Mouse (Mus musculus) kidney, embryonic 16.5 days (tissue): Measurements from ENCODE around the gene Olfr1157. TPM values are rescaled to one million over a fixed set of nuclear protein-coding genes. Genes with fewer than 3 reads are reported as not detected.

Experiments
- ATAC-seq: fragments of 200-750 bp; cut with Nextera tagmentation; 2 replicates; pipeline ENCODE4 v1.8.0; 2017; ENCODE audit warnings: moderate TSS enrichment; ENCODE audit not compliant: low FRiP score, low TSS enrichment
- H3K27ac ChIP-seq: fragments of 300-500 bp; sonication (generic); 2 replicates; pipeline ENCODE4 v1.5.1; 2014; ENCODE audit warnings: low read length
- H3K27me3 ChIP-seq: fragments of 300-500 bp; sonication (generic); 2 replicates; pipeline ENCODE4 v1.6.1; 2014; ENCODE audit warnings: low read length, control low read depth, mixed read lengths; ENCODE audit not compliant: insufficient read depth
- H3K36me3 ChIP-seq: fragments of 300-500 bp; sonication (generic); 2 replicates; pipeline ENCODE4 v1.6.1; 2014; ENCODE audit warnings: low read length, control low read depth, mixed read lengths; ENCODE audit not compliant: insufficient read depth
- H3K4me1 ChIP-seq: fragments of 300-500 bp; sonication (generic); 2 replicates; pipeline ENCODE4 v1.6.1; 2014; ENCODE audit warnings: low read length, control low read depth, mixed read lengths; ENCODE audit not compliant: insufficient read depth
- H3K4me2 ChIP-seq: fragments of 300-500 bp; sonication (generic); replicated peaks from 2 replicates; pipeline ENCODE4 v1.6.1; 2014; ENCODE audit warnings: low read depth, low read length
- H3K4me3 ChIP-seq: fragments of 300-500 bp; sonication (generic); 2 replicates; pipeline ENCODE4 v1.5.1; 2014; ENCODE audit warnings: mild to moderate bottlenecking, low read length
- H3K9ac ChIP-seq: fragments of 300-500 bp; sonication (generic); replicated peaks from 2 replicates; pipeline ENCODE4 v1.6.1; 2014; ENCODE audit warnings: low read length
- H3K9me3 ChIP-seq: fragments of 300-500 bp; sonication (generic); 2 replicates; pipeline ENCODE4 v1.6.1; 2016; ENCODE audit warnings: low read length, control low read depth
- WGBS: fragments of 180-500 bp; shearing (Covaris S2); extraction: QIAGEN DNeasy Blood & Tissue Kit; methylation state at CpG from one replicate; pipeline ENCODE4 v1.1.7; 2014; 5-methylcytosine and 5-hydroxymethylcytosine counted together
- polyA plus RNA-seq: library from polyadenylated mRNA; unstranded; fragments of >200 nt; fragmentation: Nextera tagmentation; extraction: Ambion mirVana; gene quantifications from 2 replicates; pipeline ENCODE4 v1.2.1, GENCODE M21; 2015

Gene Olfr1157
- not detected in 2 replicates for polyA plus RNA-seq

DNA sequence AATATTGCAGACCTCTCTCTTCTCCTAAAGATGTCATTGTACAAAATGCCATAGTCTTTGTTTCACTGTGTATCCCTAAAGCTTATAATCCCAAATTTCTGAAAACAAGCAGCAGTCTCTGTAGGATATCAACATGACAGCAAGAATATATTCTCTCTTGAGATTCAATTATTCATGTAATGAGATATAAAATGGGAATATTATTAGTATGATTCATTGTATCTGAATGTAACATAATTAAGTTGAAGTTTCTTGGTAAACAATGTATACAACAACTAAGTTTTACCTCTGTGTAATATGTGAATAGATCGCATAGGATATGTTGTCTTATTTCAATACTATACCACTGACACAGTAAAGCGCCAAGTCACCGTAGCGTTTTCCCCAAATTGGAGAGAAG is at the start of gene Olfr1157:
Gene Olfr1157, minus strand, starts transcription at position 101 of the 400 bp plus-strand sequence.
- H3K4me3 ChIP-seq, result no peak within 1 kb of the TSS
- H3K36me3 ChIP-seq, result no peaks in the 10 kb centered on the region
- no peaks in the 10 kb centered on the region for H3K4me1 ChIP-seq
- no peak within 1 kb of the TSS for H3K4me2 ChIP-seq
- no peaks in the 10 kb centered on the region for H3K9me3 ChIP-seq
- ATAC-seq, result no peak
- 94% methylated on average over 4 of the region's 4 CpGs for WGBS
- no peak within 1 kb of the TSS for H3K9ac ChIP-seq
- no peaks in the 10 kb centered on the region for H3K27me3 ChIP-seq
- no peak within 1 kb of the TSS for H3K27ac ChIP-seq

DNA sequence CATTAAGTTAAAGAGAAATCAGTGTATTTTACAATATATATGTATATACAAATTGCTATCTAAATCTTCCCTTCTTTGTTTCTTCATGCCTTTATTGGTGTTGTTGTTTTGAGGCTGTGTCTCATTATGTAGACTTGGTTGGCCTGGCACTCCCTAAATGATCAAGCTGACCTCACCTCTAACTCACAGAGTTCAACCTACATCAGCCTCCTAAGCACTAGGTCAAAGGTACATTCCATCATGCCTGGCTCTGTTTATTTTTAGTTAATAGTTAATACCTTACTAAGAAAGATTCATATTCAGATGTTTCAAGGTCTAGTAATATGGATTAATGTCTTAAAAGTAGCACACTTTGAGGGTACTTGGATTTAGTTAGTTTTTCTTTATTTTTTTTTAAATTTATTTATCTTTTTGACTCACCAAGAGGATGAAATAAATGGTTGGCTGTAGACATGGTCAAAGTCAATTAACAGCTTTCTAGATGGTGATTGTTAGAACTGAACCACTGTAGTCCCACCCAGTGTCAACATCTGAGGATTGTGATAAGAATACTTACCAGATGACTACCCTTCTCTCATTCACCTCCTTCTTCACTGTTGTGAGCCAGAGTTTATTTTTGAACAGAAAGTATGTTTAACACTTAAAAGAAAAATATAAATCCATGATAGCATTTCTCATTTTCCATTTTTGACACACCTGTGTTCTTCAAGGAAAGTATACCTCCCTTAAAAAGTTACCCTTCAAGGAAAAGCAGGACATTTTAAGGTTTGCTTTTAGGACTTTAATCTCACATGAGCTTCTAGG is 39.6 kb upstream of the Olfr1157 start, which contains the start of gene Olfr1160:
Gene Olfr1160, minus strand, starts transcription at position 754 of the 804 bp plus-strand sequence.
- ATAC-seq, result no peak
- Histone ChIP-seq H3K36me3 (no peaks in the 10 kb centered on the region), H3K4me3 (no peak within 1 kb of the TSS), H3K27ac (no peak within 1 kb of the TSS), H3K4me2 (no peak within 1 kb of the TSS), H3K27me3 (no peaks in the 10 kb centered on the region), H3K4me1 (no peaks in the 10 kb centered on the region), H3K9me3 (no peaks in the 10 kb centered on the region), H3K9ac (no peak within 1 kb of the TSS)

DNA sequence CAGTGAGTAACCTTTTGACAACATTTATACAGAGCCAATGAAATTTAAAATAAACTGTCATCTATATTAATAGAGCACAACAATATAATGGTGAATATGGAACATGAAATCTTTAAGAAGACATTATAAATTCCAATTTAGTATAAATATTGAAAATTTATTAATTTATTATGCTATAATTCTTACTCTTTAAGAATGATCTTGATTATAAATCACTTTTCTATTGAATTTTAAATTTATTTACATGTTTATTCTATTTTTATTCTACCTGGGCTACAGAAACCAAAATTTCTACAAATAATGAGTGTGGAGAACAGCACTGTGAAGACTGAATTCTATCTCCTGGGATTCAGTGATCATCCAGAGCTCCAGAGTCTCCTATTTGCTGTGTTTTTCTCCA is 21.7 kb upstream of the Olfr1157 start, which contains the start of gene Olfr1158:
Gene Olfr1158, plus strand, starts transcription at position 301 of the 400 bp plus-strand sequence.
- Histone ChIP-seq H3K4me3 (no peak within 1 kb of the TSS), H3K4me1 (no peaks in the 10 kb centered on the region), H3K36me3 (no peaks in the 10 kb centered on the region), H3K9me3 (no peaks in the 10 kb centered on the region), H3K4me2 (no peak within 1 kb of the TSS), H3K27ac (no peak within 1 kb of the TSS), H3K27me3 (no peaks in the 10 kb centered on the region), H3K9ac (no peak within 1 kb of the TSS)
- no peak for ATAC-seq

DNA sequence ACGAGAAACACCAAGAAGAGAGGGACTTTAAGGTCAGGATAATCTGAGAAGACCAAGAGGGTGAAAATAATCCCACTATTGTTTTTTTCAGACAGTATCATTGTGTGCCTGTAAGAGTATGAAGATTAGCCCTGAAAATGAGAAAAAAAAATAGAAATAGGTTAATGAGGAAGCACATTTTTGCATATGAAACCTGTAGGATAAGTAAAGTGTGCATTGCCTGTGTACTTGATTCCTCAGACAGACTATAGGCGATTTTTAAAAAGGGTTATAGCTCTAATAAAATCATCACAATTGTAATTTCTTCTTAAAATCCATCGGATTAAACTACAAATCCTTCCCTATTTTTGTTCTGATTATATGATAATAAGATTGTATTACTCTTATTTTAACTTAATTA is 6.5 kb upstream of the Olfr1157 start, which contains the start of gene Olfr74:
Gene Olfr74, minus strand, starts transcription at position 101 of the 400 bp plus-strand sequence.
- no peaks in the 10 kb centered on the region for H3K27me3 ChIP-seq
- H3K4me1 ChIP-seq, result no peaks in the 10 kb centered on the region
- no peak within 1 kb of the TSS for H3K27ac ChIP-seq
- H3K9ac ChIP-seq, result no peak within 1 kb of the TSS
- no peak within 1 kb of the TSS for H3K4me3 ChIP-seq
- H3K36me3 ChIP-seq, result no peaks in the 10 kb centered on the region
- no peaks in the 10 kb centered on the region for H3K9me3 ChIP-seq
- no peak within 1 kb of the TSS for H3K4me2 ChIP-seq
- no peak for ATAC-seq
- 78% methylated on average over 3 of the region's 3 CpGs for WGBS

DNA sequence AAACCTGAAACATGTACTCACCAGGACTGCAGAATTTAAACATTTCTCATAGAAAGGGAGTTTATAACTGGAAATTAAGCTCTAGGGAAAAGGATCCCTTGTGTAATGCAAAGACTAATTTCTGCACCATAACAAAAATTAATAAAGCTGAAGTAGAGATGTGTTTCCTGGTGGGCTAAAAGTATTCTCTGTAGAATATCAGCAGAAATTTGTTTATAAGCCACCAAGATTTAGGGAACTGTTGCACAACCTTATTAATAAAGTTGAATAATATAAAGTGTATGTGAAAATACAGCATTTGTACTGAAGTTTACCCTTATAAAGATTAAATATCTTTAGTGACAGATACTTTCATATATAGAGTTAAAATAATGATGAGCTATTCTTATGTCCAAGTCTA is 15.1 kb downstream of the Olfr1157 start, which contains the start of gene Olfr1156:
Gene Olfr1156, minus strand, starts transcription at position 101 of the 400 bp plus-strand sequence.
- ATAC-seq, result no peak
- H3K27ac ChIP-seq, result no peak within 1 kb of the TSS
- no peak within 1 kb of the TSS for H3K4me3 ChIP-seq

DNA sequence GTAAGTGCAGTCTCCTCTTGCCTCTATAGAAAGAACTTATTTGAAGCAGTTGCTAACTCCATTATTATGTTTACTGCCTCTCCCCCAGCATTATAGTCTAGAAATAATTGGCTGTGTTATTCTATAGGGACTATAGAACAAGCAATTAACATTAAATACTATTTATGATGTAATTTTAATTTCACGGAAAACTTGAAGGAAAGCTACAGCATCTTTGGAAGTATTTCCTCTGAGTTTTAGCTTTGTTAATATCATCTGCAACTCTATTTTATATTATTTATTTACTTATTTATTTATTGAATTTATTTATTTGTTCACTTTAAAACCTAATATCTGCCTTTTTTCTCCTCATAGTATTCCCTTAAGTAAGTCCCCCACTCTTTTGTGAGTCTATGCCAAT is 23.1 kb downstream of the Olfr1157 start, which contains the start of gene Olfr1155:
Gene Olfr1155, minus strand, starts transcription at position 101 of the 400 bp plus-strand sequence.
- H3K36me3 ChIP-seq, result no peaks in the 10 kb centered on the region
- H3K9ac ChIP-seq, result no peak within 1 kb of the TSS
- no peaks in the 10 kb centered on the region for H3K4me1 ChIP-seq
- H3K27me3 ChIP-seq, result no peaks in the 10 kb centered on the region
- ATAC-seq, result no peak
- no peak within 1 kb of the TSS for H3K4me2 ChIP-seq
- H3K27ac ChIP-seq, result no peak within 1 kb of the TSS
- H3K9me3 ChIP-seq, result no peaks in the 10 kb centered on the region
- 90% methylated on average over 1 of the region's 1 CpGs for WGBS
- H3K4me3 ChIP-seq, result no peak within 1 kb of the TSS

More for the DNA sequence above, 15.1 kb downstream of the Olfr1157 start, which contains the start of gene Olfr1156:
- H3K9me3 ChIP-seq, result no peaks in the 10 kb centered on the region
- H3K36me3 ChIP-seq, result no peaks in the 10 kb centered on the region
- H3K4me2 ChIP-seq, result no peak within 1 kb of the TSS
- H3K4me1 ChIP-seq, result no peaks in the 10 kb centered on the region
- H3K27me3 ChIP-seq, result no peaks in the 10 kb centered on the region
- no peak within 1 kb of the TSS for H3K9ac ChIP-seq

Other genes with a start within 250 kb of the Olfr1157 start
- not detected in 2 replicates for gene Olfr1138, start 228.3 kb downstream of the Olfr1157 start, polyA plus RNA-seq
- not detected in 2 replicates for gene Olfr1140, start 224.5 kb downstream of the Olfr1157 start, polyA plus RNA-seq
- not detected in 2 replicates for gene Olfr1141, start 214.3 kb downstream of the Olfr1157 start, polyA plus RNA-seq
- not detected in 2 replicates for gene Olfr152, start 188.8 kb downstream of the Olfr1157 start, polyA plus RNA-seq
- gene Olfr1143, start 167.7 kb downstream of the Olfr1157 start, polyA plus RNA-seq, result not detected in 2 replicates
- gene Olfr1145, start 158.5 kb downstream of the Olfr1157 start, polyA plus RNA-seq, result not detected in 2 replicates
- gene Olfr1148, start 137.8 kb downstream of the Olfr1157 start, polyA plus RNA-seq, result not detected in 2 replicates
- not detected in 2 replicates for gene Olfr1150-ps1, start 124.3 kb downstream of the Olfr1157 start, polyA plus RNA-seq
- not detected in 2 replicates for gene Olfr1151, start 112.4 kb downstream of the Olfr1157 start, polyA plus RNA-seq
- 0.03 TPM in 1 of 2 replicates, not detected in the other for gene Olfr1152, start 101.8 kb downstream of the Olfr1157 start, polyA plus RNA-seq
- not detected in 2 replicates for gene Olfr1153, start 73.3 kb downstream of the Olfr1157 start, polyA plus RNA-seq
- gene Olfr1154, start 63.1 kb downstream of the Olfr1157 start, polyA plus RNA-seq, result not detected in 2 replicates
- not detected in 2 replicates for gene Olfr1155, start 23.2 kb downstream of the Olfr1157 start, polyA plus RNA-seq
- not detected in 2 replicates for gene Olfr1156, start 15.2 kb downstream of the Olfr1157 start, polyA plus RNA-seq
- gene Olfr74, start 6.4 kb upstream of the Olfr1157 start, polyA plus RNA-seq, result not detected in 2 replicates
- gene Olfr1158, start 21.8 kb upstream of the Olfr1157 start, polyA plus RNA-seq, result not detected in 2 replicates
- gene Olfr1160, start 40.0 kb upstream of the Olfr1157 start, polyA plus RNA-seq, result not detected in 2 replicates
- gene Olfr1161, start 54.5 kb upstream of the Olfr1157 start, polyA plus RNA-seq, result not detected in 2 replicates
- 0.05 TPM in 1 of 2 replicates, not detected in the other for gene Olfr73, start 69.4 kb upstream of the Olfr1157 start, polyA plus RNA-seq
- not detected in 2 replicates for gene Olfr1162, start 82.8 kb upstream of the Olfr1157 start, polyA plus RNA-seq
- not detected in 2 replicates for gene Olfr1163, start 103.5 kb upstream of the Olfr1157 start, polyA plus RNA-seq
- not detected in 2 replicates for gene Olfr1164, start 125.7 kb upstream of the Olfr1157 start, polyA plus RNA-seq
- not detected in 2 replicates for gene Olfr1166, start 160.0 kb upstream of the Olfr1157 start, polyA plus RNA-seq
- gene Olfr1167, start 186.9 kb upstream of the Olfr1157 start, polyA plus RNA-seq, result not detected in 2 replicates
- not detected in 2 replicates for gene Olfr1168, start 213.6 kb upstream of the Olfr1157 start, polyA plus RNA-seq